Mouse (Mus musculus) left cerebral cortex, postnatal 14 days (tissue): ENCODE results near the gene Grb2. TPM values are rescaled to one million over a fixed set of nuclear protein-coding genes. Genes with fewer than 3 reads are reported as not detected.
"Not testable (repeated sequence)": the region's sequence is repeated elsewhere in the genome, so short reads cannot be mapped to it uniquely, and the experiment has no call there.

Source experiments
- DNase-seq, 2 experiments: peaks; one replicate each; pipeline ENCODE4 v3.0.0; 2021 to 2022; ENCODE audit warnings: low spot score in 2 of 2, mixed read lengths in 1 of 2
- intact Hi-C: fragments of 180-260 bp; cut with DNase I; formaldehyde crosslinking; loops from one replicate; pipeline ENCODE4 v1.15.1; 2025
- total RNA-seq, 2 experiments: library from RNA; stranded (reverse); gene quantifications; 2 replicates each; pipeline ENCODE4 v1.2.3; 2021

The Grb2 gene
- total RNA-seq, 2 experiments from 2014 or later, result 183 to 190 TPM

- DNase-seq, result no peak
- intact Hi-C loops, result no loop called here
Observed at GRCm38 (mm10) chr11:115663676-115664335, 44.6 kb downstream of the Grb2 start.

DNA sequence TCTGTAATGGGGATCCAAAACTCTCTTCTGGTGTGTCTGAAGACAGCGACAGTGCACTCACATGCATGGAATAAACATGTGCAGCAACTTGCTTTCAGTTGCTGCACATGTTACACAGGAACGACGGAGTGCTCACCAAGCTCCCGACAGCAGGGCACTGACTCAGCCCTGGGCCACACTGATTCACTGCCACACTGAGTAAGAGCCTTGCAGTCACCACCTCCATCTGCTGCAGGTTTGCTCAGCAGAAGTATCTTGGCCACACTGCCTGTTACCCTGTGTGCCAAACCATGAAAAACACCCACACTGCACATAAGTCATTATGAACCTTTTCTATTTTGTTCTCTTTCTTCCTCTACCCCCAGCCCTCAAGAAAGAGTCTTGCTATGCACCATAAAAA is 48.0 kb downstream of the Grb2 start:
- intact Hi-C loops, result no loop called here
- DNase-seq, result peak in 1 of 2 experiments; percentile 57

GRCm38 (mm10) chr11:115658521-115658920 is 49.9 kb downstream of the Grb2 start:
- DNase-seq, result peak in 1 of 2 experiments; percentile 62

GRCm38 (mm10) chr11:115654128-115654527 is 54.3 kb downstream of the Grb2 start:
- no peak for DNase-seq
- intact Hi-C loops, result no loop called here

More at GRCm38 (mm10) chr11:115658521-115658920, 49.9 kb downstream of the Grb2 start:
- intact Hi-C loops, result no loop called here

- intact Hi-C loops, result no loop called here
- peak; percentile 50 to 83 for DNase-seq
Observed at GRCm38 (mm10) chr11:115653194-115653593, 55.2 kb downstream of the Grb2 start.

- no peak for DNase-seq
- intact Hi-C loops, result no loop called here
Observed at GRCm38 (mm10) chr11:115651680-115652079, 56.7 kb downstream of the Grb2 start.

- intact Hi-C loops, result loop anchor here (2.0 kb wide), 2 partner anchors 59 to 163 kb away; partner anchors contain the start of genes Caskin2 and Grb2
- DNase-seq, result peak in 1 of 2 experiments; percentile 42
Observed at GRCm38 (mm10) chr11:115649706-115650105, 58.7 kb downstream of the Grb2 start.

GRCm38 (mm10) chr11:115647459-115647858 is 60.9 kb downstream of the Grb2 start:
- DNase-seq, result peak; percentile 72 to 83
- intact Hi-C loops, result no loop called here

DNA sequence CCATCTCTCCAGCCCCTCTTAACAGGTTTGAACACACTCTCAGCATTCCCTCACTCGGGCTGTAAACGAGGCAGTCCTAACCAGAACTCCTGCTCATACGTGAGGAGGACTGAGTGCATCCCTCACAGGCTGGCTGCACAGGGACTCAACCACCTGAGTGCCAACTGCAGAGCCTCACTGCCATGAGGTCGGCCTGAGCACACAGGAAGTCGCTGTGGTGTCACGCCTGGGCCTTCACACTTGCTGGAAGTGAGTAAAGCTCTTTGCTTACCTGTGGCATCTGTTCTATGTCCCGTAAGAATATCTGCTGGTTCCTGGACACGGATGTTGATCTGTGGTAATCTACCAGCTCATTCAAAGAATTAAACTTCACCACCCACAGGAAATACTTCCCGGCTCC is 62.0 kb downstream of the Grb2 start:
- DNase-seq, result no peak
- intact Hi-C loops, result no loop called here

- intact Hi-C loops, result not testable (repeated sequence)
Observed at GRCm38 (mm10) chr11:115645498-115645897, 62.9 kb downstream of the Grb2 start.

DNA sequence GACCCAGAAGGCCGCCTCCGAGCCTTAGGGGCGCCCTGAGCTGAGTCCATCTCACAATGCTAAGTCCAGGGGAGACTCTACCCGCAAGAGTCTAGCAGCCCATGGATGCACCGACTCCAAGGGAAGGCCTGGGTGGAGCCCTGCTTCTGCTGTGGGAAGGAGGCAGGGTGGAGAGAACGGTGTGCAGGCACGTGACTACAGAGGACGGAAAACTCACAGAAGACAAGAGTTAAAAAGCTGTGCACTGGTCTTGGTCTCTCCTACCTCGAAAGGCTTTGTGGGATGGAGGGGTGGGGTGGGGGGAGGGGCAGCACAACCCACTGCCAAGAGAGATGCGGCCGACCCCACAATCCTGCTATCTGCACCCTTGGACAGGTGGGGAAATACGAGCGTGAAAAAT is 64.1 kb downstream of the Grb2 start:
- DNase-seq, result no peak
- intact Hi-C loops, result no loop called here

More at GRCm38 (mm10) chr11:115645498-115645897, 62.9 kb downstream of the Grb2 start:
- not testable (repeated sequence) for DNase-seq

- intact Hi-C loops, result no loop called here
- no peak for DNase-seq
Observed at GRCm38 (mm10) chr11:115643265-115643664, 65.1 kb downstream of the Grb2 start.

- intact Hi-C loops, result no loop called here
- no peak for DNase-seq
Observed at GRCm38 (mm10) chr11:115642705-115643104, 65.7 kb downstream of the Grb2 start.

GRCm38 (mm10) chr11:115641664-115642036 is 66.7 kb downstream of the Grb2 start:
- no peak for DNase-seq
- intact Hi-C loops, result no loop called here

GRCm38 (mm10) chr11:115640978-115641663 is 67.3 kb downstream of the Grb2 start:
- DNase-seq, result peak in 1 of 2 experiments; percentile 31
- intact Hi-C loops, result no loop called here

- no peak for DNase-seq
- intact Hi-C loops, result no loop called here
Observed at GRCm38 (mm10) chr11:115640311-115640828, 68.0 kb downstream of the Grb2 start.

DNA sequence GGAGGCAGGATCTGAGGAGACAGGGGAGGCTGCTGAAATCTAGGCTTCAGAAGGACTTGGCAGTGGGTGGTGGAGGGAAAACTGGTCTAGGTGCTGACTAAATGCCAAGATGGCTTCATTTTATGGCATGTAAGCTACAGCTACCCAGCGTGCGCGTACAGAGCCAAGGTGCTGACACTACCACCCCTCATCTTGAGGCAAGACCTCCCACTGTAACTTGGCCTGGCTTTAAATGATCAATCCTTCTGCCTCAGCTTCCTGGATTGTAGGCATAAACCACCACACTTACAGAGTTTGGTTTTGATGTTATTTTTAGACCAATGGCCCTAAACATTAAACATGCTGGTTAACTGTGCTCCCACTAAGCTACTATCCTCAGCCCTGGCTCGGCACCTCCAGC is 68.9 kb downstream of the Grb2 start:
- intact Hi-C loops, result no loop called here
- DNase-seq, result no peak

- DNase-seq, result no peak
- intact Hi-C loops, result no loop called here
Observed at GRCm38 (mm10) chr11:115638498-115639409, 69.6 kb downstream of the Grb2 start.

- intact Hi-C loops, result no loop called here
Observed at GRCm38 (mm10) chr11:115636960-115637359, 71.4 kb downstream of the Grb2 start.

DNA sequence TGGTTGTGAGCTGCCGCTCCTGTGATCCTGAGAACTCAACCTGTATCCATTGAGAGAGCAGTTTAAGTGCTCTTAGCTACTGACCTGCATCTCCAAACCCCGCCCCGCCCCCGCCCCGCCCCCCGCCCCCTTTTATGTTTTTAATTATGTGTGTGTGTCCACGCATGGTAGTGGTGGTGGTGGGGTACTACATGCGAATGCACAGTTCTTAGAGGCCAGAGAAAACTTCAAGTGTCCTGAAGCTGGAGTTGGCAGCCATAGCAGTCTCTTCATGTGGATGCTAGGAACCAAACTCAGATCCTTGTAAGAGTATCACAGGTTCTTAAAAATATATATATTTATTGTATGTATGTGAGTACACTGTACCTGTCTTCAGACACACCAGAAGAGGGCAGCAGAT is 72.9 kb downstream of the Grb2 start:
- DNase-seq, result no peak
- intact Hi-C loops, result no loop called here

More at GRCm38 (mm10) chr11:115636960-115637359, 71.4 kb downstream of the Grb2 start:
- no peak for DNase-seq
